Comparison of ENCODE assay signal across 23 mouse cellular contexts in the genomic region with DNA sequence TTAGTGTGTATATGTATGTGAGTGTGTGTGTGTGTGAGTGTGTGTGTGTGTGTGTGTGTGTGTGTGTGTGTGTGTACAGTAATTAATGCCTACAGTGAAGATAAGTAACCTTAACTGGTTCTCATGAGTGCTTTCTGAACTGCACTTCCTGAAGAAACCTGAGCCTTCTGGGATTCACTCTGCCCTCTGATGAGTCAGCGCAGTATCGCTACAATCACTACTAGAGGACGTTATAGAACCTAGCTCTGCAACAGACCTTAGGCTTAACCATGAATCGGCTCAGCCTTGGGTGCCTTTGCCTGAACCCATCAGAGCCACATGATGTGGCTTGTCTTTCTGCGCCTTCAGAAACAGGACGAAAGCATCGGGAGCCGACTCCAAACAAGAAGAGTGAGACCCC.
"Had no signal": no experiment of that assay in that cellular context is flagged by ENCODE, and none has a peak within 500 bp of the region (broad histone marks: within the 10 kb centered on the region; RNA-seq: fewer than 3 reads in every experiment).

No protein-coding gene starts in this region.

- H3K27me3 ChIP-seq: hindbrain, embryonic 15.5 days; limb, embryonic 13.5 days; limb, embryonic 15.5 days; liver, embryonic 12.5 days had no signal

- H3K4me2 ChIP-seq: heart, embryonic 11.5 days; heart, embryonic 13.5 days; heart, embryonic 15.5 days; hindbrain, embryonic 13.5 days; hindbrain, embryonic 15.5 days; kidney, embryonic 15.5 days; limb, embryonic 13.5 days; limb, embryonic 15.5 days; liver, embryonic 12.5 days had no signal

- DNase-seq: gastrocnemius, adult 2 months; gastrocnemius, postnatal 10 days; gastrocnemius, postnatal 25 days; heart, adult 18-20 months; heart, postnatal 14 days; heart, postnatal 36 days; kidney, adult 11 months; kidney, adult 2 months; kidney, adult 9 months; kidney, postnatal 14 days; kidney, postnatal 36 days; layer of hippocampus, adult 9-11 months; left cerebral cortex, postnatal 4 days had no signal

- H3K4me3 ChIP-seq: gastrocnemius, adult 2 months; heart, embryonic 13.5 days; heart, embryonic 15.5 days; hindbrain, embryonic 13.5 days; hindbrain, embryonic 15.5 days; kidney, embryonic 15.5 days; left cerebral cortex, adult 2 months; limb, embryonic 13.5 days; limb, embryonic 15.5 days; liver, embryonic 12.5 days had no signal

- H3K36me3 ChIP-seq: heart, embryonic 13.5 days; heart, embryonic 15.5 days; hindbrain, embryonic 13.5 days; hindbrain, embryonic 15.5 days; kidney, embryonic 15.5 days; limb, embryonic 13.5 days; limb, embryonic 15.5 days; liver, embryonic 12.5 days had no signal
